Mouse (Mus musculus) heart, embryonic 13.5 days (tissue): ENCODE data around the gene Sgta. TPM values are rescaled to one million over a fixed set of nuclear protein-coding genes. Genes with fewer than 3 reads are reported as not detected.
A peak's percentile ranks its signal among the peaks of the same experiment; 100 is the strongest.
"Not testable (repeated sequence)": the region's sequence is repeated elsewhere in the genome, so short reads cannot be mapped to it uniquely, and the experiment has no call there.

Experiments used
- ATAC-seq: fragments of 200-750 bp; cut with Nextera tagmentation; 2 replicates; pipeline ENCODE4 v1.8.0; 2017; ENCODE audit warnings: moderate TSS enrichment; ENCODE audit not compliant: insufficient number of reproducible peaks, low FRiP score, low TSS enrichment; ENCODE audit errors: extremely low read depth
- H3K27ac ChIP-seq: fragments of 300-500 bp; sonication (generic); replicated peaks from 2 replicates; pipeline ENCODE4 v1.5.1; 2015; ENCODE audit warnings: moderate library complexity, mild to moderate bottlenecking, inconsistent platforms
- H3K27me3 ChIP-seq: fragments of 300-500 bp; sonication (generic); replicated peaks from 2 replicates; pipeline ENCODE4 v1.6.1; 2015; ENCODE audit warnings: mild to moderate bottlenecking, inconsistent platforms
- H3K36me3 ChIP-seq: fragments of 300-500 bp; sonication (generic); 2 replicates; pipeline ENCODE4 v1.6.1; 2015; ENCODE audit warnings: mild to moderate bottlenecking, inconsistent platforms
- H3K4me1 ChIP-seq: fragments of 300-500 bp; sonication (generic); 2 replicates; pipeline ENCODE4 v1.6.1; 2015; ENCODE audit warnings: inconsistent platforms
- H3K4me2 ChIP-seq: fragments of 300-500 bp; sonication (generic); 2 replicates; pipeline ENCODE4 v1.6.1; 2015; ENCODE audit warnings: inconsistent platforms, mild to moderate bottlenecking, moderate library complexity
- H3K4me3 ChIP-seq: fragments of 300-500 bp; sonication (generic); 2 replicates; pipeline ENCODE4 v1.5.1; 2015; ENCODE audit warnings: moderate library complexity, mild to moderate bottlenecking, inconsistent platforms
- H3K9ac ChIP-seq: fragments of 300-500 bp; sonication (generic); 2 replicates; pipeline ENCODE4 v1.6.1; 2015; ENCODE audit warnings: inconsistent platforms, mild to moderate bottlenecking, moderate library complexity
- H3K9me3 ChIP-seq: fragments of 300-500 bp; sonication (generic); 2 replicates; pipeline ENCODE4 v1.6.1; 2016; ENCODE audit warnings: inconsistent platforms
- WGBS: fragments of 180-500 bp; shearing (Covaris S2); methylation state at CpG from one replicate; pipeline ENCODE4 v1.1.7; 2015; ENCODE audit warnings: mixed read lengths; 5-methylcytosine and 5-hydroxymethylcytosine counted together
- polyA plus RNA-seq: library from polyadenylated mRNA; unstranded; fragments of >200 nt; fragmentation: Nextera tagmentation; extraction: Ambion mirVana; gene quantifications from 2 replicates; pipeline ENCODE4 v1.2.1, GENCODE M21; 2015

Gene Sgta
- polyA plus RNA-seq, 1 experiment from 2014 or later: 152 TPM

- Histone ChIP-seq H3K27me3 (no peaks in the 10 kb centered on the region), H3K27ac (no peak overlapping the region), H3K4me1 (peaks cover 39% of the 10 kb centered on the region), H3K9me3 (no peaks in the 10 kb centered on the region), H3K36me3 (peaks cover 10% of the 10 kb centered on the region), H3K4me3 (no peak overlapping the region; the same call in 1 of the 2 replicates), H3K4me2 (no peak overlapping the region), H3K9ac (peak overlapping the region; percentile 97)
- 89% methylated on average over 23 of the region's 23 CpGs for WGBS
- no peak for ATAC-seq
These were observed 2.4 kb downstream of the Sgta start for GRCm38 (mm10) chr10:81057406-81058130.

- not testable (repeated sequence) for H3K4me2 ChIP-seq
These were observed 4.1 kb downstream of the Sgta start for GRCm38 (mm10) chr10:81055802-81056340.

GRCm38 (mm10) chr10:81055169-81055568 lies 4.8 kb downstream of the Sgta start:
- peaks cover 39% of the 10 kb centered on the region for H3K4me1 ChIP-seq
- ATAC-seq: no peak
- H3K36me3 ChIP-seq: peaks cover 34% of the 10 kb centered on the region
- H3K27me3 ChIP-seq: no peaks in the 10 kb centered on the region
- H3K27ac ChIP-seq: no peak overlapping the region
- H3K4me2 ChIP-seq: no peak overlapping the region
- no peak overlapping the region for H3K4me3 ChIP-seq
- H3K9me3 ChIP-seq: no peaks in the 10 kb centered on the region
- no peak overlapping the region for H3K9ac ChIP-seq
- 82% methylated on average over 6 of the region's 6 CpGs for WGBS

More at GRCm38 (mm10) chr10:81055802-81056340, 4.1 kb downstream of the Sgta start:
- peaks cover 39% of the 10 kb centered on the region for H3K4me1 ChIP-seq
- not testable (repeated sequence) for H3K27me3 ChIP-seq, H3K9me3 ChIP-seq, H3K9ac ChIP-seq, H3K4me3 ChIP-seq, H3K27ac ChIP-seq, ATAC-seq
- H3K36me3 ChIP-seq: peaks cover 27% of the 10 kb centered on the region
- 70% methylated on average over 11 of the region's 11 CpGs for WGBS

GRCm38 (mm10) chr10:81052577-81052976 lies 7.4 kb downstream of the Sgta start:
- Histone ChIP-seq H3K4me2 (no peak overlapping the region), H3K9me3 (no peaks in the 10 kb centered on the region), H3K4me1 (peaks cover 18% of the 10 kb centered on the region), H3K27me3 (no peaks in the 10 kb centered on the region), H3K4me3 (no peak overlapping the region), H3K27ac (no peak overlapping the region), H3K9ac (0 out of 2 replicates have a peak overlapping the region, but pooled peaks have one; percentile 28), H3K36me3 (peaks cover 60% of the 10 kb centered on the region)
- 80% methylated on average over 5 of the region's 5 CpGs for WGBS
- ATAC-seq: no peak

GRCm38 (mm10) chr10:81051133-81051532 lies 8.8 kb downstream of the Sgta start:
- no peak overlapping the region for H3K9ac ChIP-seq
- H3K4me3 ChIP-seq: no peak overlapping the region
- no peak overlapping the region for H3K27ac ChIP-seq
- 80% methylated on average over 6 of the region's 6 CpGs for WGBS
- no peaks in the 10 kb centered on the region for H3K27me3 ChIP-seq
- H3K4me1 ChIP-seq: 0 out of 2 replicates have a peak, but pooled peaks cover 4% of the 10 kb centered on the region
- H3K9me3 ChIP-seq: no peaks in the 10 kb centered on the region
- no peak for ATAC-seq
- peaks cover 74% of the 10 kb centered on the region for H3K36me3 ChIP-seq
- no peak overlapping the region for H3K4me2 ChIP-seq

- H3K4me1 ChIP-seq: 0 out of 2 replicates have a peak, but pooled peaks cover 4% of the 10 kb centered on the region
- H3K9me3 ChIP-seq: no peaks in the 10 kb centered on the region
- H3K27me3 ChIP-seq: no peaks in the 10 kb centered on the region
- H3K4me2 ChIP-seq: no peak overlapping the region
- WGBS: 86% methylated on average over 3 of the region's 4 CpGs
- no peak overlapping the region for H3K9ac ChIP-seq
- ATAC-seq: no peak
- H3K4me3 ChIP-seq: no peak overlapping the region
- peaks cover 78% of the 10 kb centered on the region for H3K36me3 ChIP-seq
- no peak overlapping the region for H3K27ac ChIP-seq
These were observed 9.3 kb downstream of the Sgta start for GRCm38 (mm10) chr10:81050645-81051044.

GRCm38 (mm10) chr10:81045246-81045645 lies 14.7 kb downstream of the Sgta start:
- H3K4me3 ChIP-seq, H3K4me2 ChIP-seq, H3K9me3 ChIP-seq, H3K27ac ChIP-seq, H3K27me3 ChIP-seq, H3K4me1 ChIP-seq, H3K9ac ChIP-seq, ATAC-seq: not testable (repeated sequence)
- peaks cover 79% of the 10 kb centered on the region for H3K36me3 ChIP-seq
- 89% methylated on average over 14 of the region's 14 CpGs for WGBS

GRCm38 (mm10) chr10:81041458-81042175 lies 18.4 kb downstream of the Sgta start:
- WGBS: 30% methylated on average over 13 of the region's 13 CpGs
- no peaks in the 10 kb centered on the region for H3K27me3 ChIP-seq
- peaks cover 42% of the 10 kb centered on the region for H3K36me3 ChIP-seq
- no peak overlapping the region for H3K9ac ChIP-seq
- no peak overlapping the region for H3K27ac ChIP-seq
- no peak overlapping the region for H3K4me3 ChIP-seq
- peaks cover 2% of the 10 kb centered on the region; the same call in 1 of the 2 replicates for H3K4me1 ChIP-seq
- H3K9me3 ChIP-seq: no peaks in the 10 kb centered on the region
- no peak overlapping the region for H3K4me2 ChIP-seq
- no peak for ATAC-seq

GRCm38 (mm10) chr10:81036988-81037580 lies 22.9 kb downstream of the Sgta start, which contains the start of gene Slc39a3:
Gene Slc39a3, minus strand, starts transcription at chr10:81037426.
- Histone ChIP-seq H3K4me1 (peaks cover 2% of the 10 kb centered on the region; the same call in 1 of the 2 replicates), H3K36me3 (0 out of 2 replicates have a peak, but pooled peaks cover 14% of the 10 kb centered on the region), H3K4me3 (peak within 1 kb of the TSS; percentile 64), H3K4me2 (peak within 1 kb of the TSS; percentile 82), H3K9ac (peak within 1 kb of the TSS; percentile 79), H3K27ac (no peak within 1 kb of the TSS), H3K27me3 (no peaks in the 10 kb centered on the region), H3K9me3 (no peaks in the 10 kb centered on the region)
- peak; percentile 96; the same call in 1 of the 2 replicates for ATAC-seq
- whole genome bisulfite sequencing: 1% methylated on average over 35 of the region's 35 CpGs

GRCm38 (mm10) chr10:81036251-81036650 lies 23.7 kb downstream of the Sgta start:
- no peak for ATAC-seq
- Histone ChIP-seq H3K27ac (no peak overlapping the region), H3K4me3 (no peak overlapping the region), H3K27me3 (no peaks in the 10 kb centered on the region), H3K4me2 (no peak overlapping the region), H3K9ac (no peak overlapping the region), H3K4me1 (peaks cover 2% of the 10 kb centered on the region; the same call in 1 of the 2 replicates), H3K9me3 (no peaks in the 10 kb centered on the region), H3K36me3 (peaks cover 18% of the 10 kb centered on the region; the same call in 1 of the 2 replicates)
- 75% methylated on average over 7 of the region's 7 CpGs for WGBS

- Histone ChIP-seq H3K27ac (no peak overlapping the region), H3K27me3 (no peaks in the 10 kb centered on the region), H3K4me1 (peaks cover 2% of the 10 kb centered on the region; the same call in 1 of the 2 replicates), H3K9ac (no peak overlapping the region), H3K9me3 (no peaks in the 10 kb centered on the region), H3K36me3 (peaks cover 34% of the 10 kb centered on the region), H3K4me3 (no peak overlapping the region), H3K4me2 (no peak overlapping the region)
- WGBS: 75% methylated on average over 10 of the region's 10 CpGs
- no peak for ATAC-seq
These were observed 26.4 kb downstream of the Sgta start for GRCm38 (mm10) chr10:81033586-81033985.
